Mouse (Mus musculus): ENCODE results near the gene Mrps9. TPM values are rescaled to one million over a fixed set of nuclear protein-coding genes. Genes with fewer than 3 reads are reported as not detected.

The Mrps9 gene
- polyA plus RNA-seq, 1 experiment from 2014 or later: 35.6 TPM

- ATAC-seq (ENCODE audit: low FRiP score): peak; percentile 86
- Histone ChIP-seq H3K27ac (replicated peaks) (no peak overlapping the region), H3K4me1 (no peaks in the 10 kb centered on the region), H3K9ac (replicated peaks) (no peak overlapping the region), H3K4me3 (replicated peaks) (no peak overlapping the region), H3K36me3 (no peaks in the 10 kb centered on the region), H3K9me3 (replicated peaks) (no peaks in the 10 kb centered on the region), H3K4me2 (no peak overlapping the region; the same call in 1 of the 2 replicates), H3K27me3 (replicated peaks) (no peaks in the 10 kb centered on the region)
- 14% methylated on average over 4 of the region's 4 CpGs for WGBS
These were observed 64.0 kb downstream of the Mrps9 start for GRCm38 (mm10) chr1:42915062-42915461.

GRCm38 (mm10) chr1:42916719-42917118 is 65.7 kb downstream of the Mrps9 start:
- WGBS: 86% methylated on average over 7 of the region's 7 CpGs
- Histone ChIP-seq H3K4me1 (no peaks in the 10 kb centered on the region), H3K36me3 (no peaks in the 10 kb centered on the region), H3K4me2 (no peak overlapping the region), H3K27me3 (replicated peaks) (no peaks in the 10 kb centered on the region), H3K9ac (replicated peaks) (no peak overlapping the region), H3K9me3 (replicated peaks) (no peaks in the 10 kb centered on the region), H3K4me3 (replicated peaks) (no peak overlapping the region), H3K27ac (replicated peaks) (no peak overlapping the region)
- ATAC-seq (ENCODE audit: low FRiP score): no peak

- H3K9me3 ChIP-seq (replicated peaks): no peaks in the 10 kb centered on the region
- H3K4me1 ChIP-seq: no peaks in the 10 kb centered on the region
- peak overlapping the region; percentile 7; the same call in 1 of the 2 replicates for H3K4me2 ChIP-seq
- no peak overlapping the region for H3K4me3 ChIP-seq (replicated peaks)
- 26% methylated on average over 4 of the region's 4 CpGs for WGBS
- H3K27ac ChIP-seq (replicated peaks): no peak overlapping the region
- no peaks in the 10 kb centered on the region for H3K36me3 ChIP-seq
- no peak for ATAC-seq (ENCODE audit: low FRiP score)
- H3K9ac ChIP-seq (replicated peaks): no peak overlapping the region
- H3K27me3 ChIP-seq (replicated peaks): no peaks in the 10 kb centered on the region
These were observed 66.9 kb downstream of the Mrps9 start for GRCm38 (mm10) chr1:42917908-42918307.

- H3K4me1 ChIP-seq: peaks cover 6% of the 10 kb centered on the region; the same call in 1 of the 2 replicates
- no peak overlapping the region for H3K27ac ChIP-seq (replicated peaks)
- H3K27me3 ChIP-seq (replicated peaks): no peaks in the 10 kb centered on the region
- no peak for ATAC-seq (ENCODE audit: low FRiP score)
- no peak overlapping the region for H3K9ac ChIP-seq (replicated peaks)
- no peaks in the 10 kb centered on the region for H3K36me3 ChIP-seq
- no peak overlapping the region for H3K4me2 ChIP-seq
- whole genome bisulfite sequencing: 47% methylated on average over 5 of the region's 5 CpGs
- H3K4me3 ChIP-seq (replicated peaks): no peak overlapping the region
- H3K9me3 ChIP-seq (replicated peaks): no peaks in the 10 kb centered on the region
These were observed 72.9 kb downstream of the Mrps9 start for GRCm38 (mm10) chr1:42923924-42924323.

- Histone ChIP-seq H3K36me3 (no peaks in the 10 kb centered on the region), H3K4me1 (no peaks in the 10 kb centered on the region), H3K27me3 (replicated peaks) (no peaks in the 10 kb centered on the region), H3K4me3 (replicated peaks) (no peak overlapping the region), H3K27ac (replicated peaks) (no peak overlapping the region), H3K9ac (replicated peaks) (no peak overlapping the region), H3K9me3 (replicated peaks) (no peaks in the 10 kb centered on the region), H3K4me2 (no peak overlapping the region)
- no peak for ATAC-seq (ENCODE audit: low FRiP score)
- 91% methylated on average over 1 of the region's 1 CpGs for WGBS
These were observed 82.6 kb downstream of the Mrps9 start for GRCm38 (mm10) chr1:42933613-42934012.

GRCm38 (mm10) chr1:42948486-42948885 is 97.5 kb downstream of the Mrps9 start:
- H3K9ac ChIP-seq (replicated peaks): no peak overlapping the region
- no peak for ATAC-seq (ENCODE audit: low FRiP score)
- 84% methylated on average over 4 of the region's 4 CpGs for WGBS
- H3K9me3 ChIP-seq (replicated peaks): no peaks in the 10 kb centered on the region
- no peaks in the 10 kb centered on the region for H3K27me3 ChIP-seq (replicated peaks)
- H3K4me2 ChIP-seq: no peak overlapping the region
- H3K36me3 ChIP-seq: no peaks in the 10 kb centered on the region
- no peak overlapping the region for H3K4me3 ChIP-seq (replicated peaks)
- 0 out of 2 replicates have a peak, but pooled peaks cover under 1% of the 10 kb centered on the region for H3K4me1 ChIP-seq
- H3K27ac ChIP-seq (replicated peaks): no peak overlapping the region

- under 1% methylated on average over 45 of the region's 71 CpGs for WGBS
- Histone ChIP-seq H3K27ac (replicated peaks) (peak within 1 kb of the TSS; percentile 88), H3K4me3 (replicated peaks) (peak within 1 kb of the TSS; percentile 86), H3K4me1 (peaks cover 14% of the 10 kb centered on the region), H3K9me3 (replicated peaks) (no peaks in the 10 kb centered on the region), H3K27me3 (replicated peaks) (no peaks in the 10 kb centered on the region), H3K36me3 (no peaks in the 10 kb centered on the region), H3K4me2 (peak within 1 kb of the TSS; percentile 84), H3K9ac (replicated peaks) (peak within 1 kb of the TSS; percentile 96)
- peak; percentile 91 for ATAC-seq (ENCODE audit: low FRiP score)
These were observed 101.9 kb downstream of the Mrps9 start, which contains the start of gene Gpr45 for GRCm38 (mm10) chr1:42952734-42953481. Gene Gpr45 (plus strand): TSS chr1:42952872.

GRCm38 (mm10) chr1:42953482-42953822 is 102.4 kb downstream of the Mrps9 start:
- 2% methylated on average over 16 of the region's 16 CpGs for WGBS
- peak overlapping the region; percentile 84 for H3K4me2 ChIP-seq
- H3K27me3 ChIP-seq (replicated peaks): no peaks in the 10 kb centered on the region
- H3K36me3 ChIP-seq: no peaks in the 10 kb centered on the region
- no peaks in the 10 kb centered on the region for H3K9me3 ChIP-seq (replicated peaks)
- H3K4me3 ChIP-seq (replicated peaks): peak overlapping the region; percentile 86
- H3K4me1 ChIP-seq: peaks cover 14% of the 10 kb centered on the region
- H3K9ac ChIP-seq (replicated peaks): peak overlapping the region; percentile 96
- peak; percentile 62 for ATAC-seq (ENCODE audit: low FRiP score)
- peak overlapping the region; percentile 88 for H3K27ac ChIP-seq (replicated peaks)

Other genes with a start within 250 kb of the Mrps9 start
- gene Pou3f3, start 155.5 kb upstream of the Mrps9 start, polyA plus RNA-seq (2015; fragmentation: Nextera tagmentation; extraction: Ambion mirVana): 6.9 and 9.5 TPM in 2 replicates
- gene Gpr45, start 101.6 kb downstream of the Mrps9 start, polyA plus RNA-seq (2015; fragmentation: Nextera tagmentation; extraction: Ambion mirVana): 11.9 and 14.1 TPM in 2 replicates
- 13.2 and 14.4 TPM in 2 replicates for gene Tgfbrap1, start 247.4 kb downstream of the Mrps9 start, polyA plus RNA-seq (2015; fragmentation: Nextera tagmentation; extraction: Ambion mirVana)
- gene AI597479, start 247.5 kb downstream of the Mrps9 start, polyA plus RNA-seq (2015; fragmentation: Nextera tagmentation; extraction: Ambion mirVana): 39.7 and 41.4 TPM in 2 replicates